Mouse (Mus musculus) heart, postnatal 0 days (tissue): ENCODE results near the gene Gm44511.

ENCODE experiments used
- CTCF ChIP-seq: IDR thresholded peaks from 2 replicates; pipeline ENCODE4 v1.5.1; 2016; ENCODE audit warnings: antibody characterized with exemption, control low read depth, low read depth
- EP300 ChIP-seq: IDR thresholded peaks from 2 replicates; pipeline ENCODE4 v1.6.1; 2016; ENCODE audit warnings: antibody characterized with exemption, low read depth

DNA sequence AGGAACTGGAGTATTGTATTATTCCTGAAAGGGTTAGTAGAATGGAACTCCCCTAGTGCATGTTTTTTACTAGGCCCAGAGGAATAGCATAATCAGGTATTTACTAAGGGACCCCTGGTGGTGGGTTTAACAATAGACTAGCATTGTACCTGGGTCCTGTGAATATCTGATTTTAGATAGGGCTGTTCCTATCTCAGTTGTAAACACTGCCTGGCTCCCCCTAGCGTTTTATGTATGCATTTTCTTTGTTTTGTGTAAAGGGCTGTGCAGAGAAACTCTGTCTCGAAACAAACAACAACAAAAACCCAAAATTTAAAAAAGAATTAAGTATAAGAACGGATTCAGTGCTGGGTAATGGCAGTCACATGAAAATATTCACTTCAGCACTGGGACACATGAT lies 19.1 kb downstream of the Gm44511 start:
- TF ChIP-seq CTCF: peak; percentile 5; the same call in 1 of the 2 replicates
- no peak for TF ChIP-seq EP300
